Mouse (Mus musculus): ENCODE measurements around the gene Mrpl43.

Mrpl43 gene

GRCm38 (mm10) chr19:45012219-45012618, 6.0 kb upstream of the Mrpl43 start:
- in situ Hi-C loops (cut with MboI, MseI), result loop anchor here (5.0 to 10.0 kb wide), 2 partner anchors 1040 to 1227 kb away; partner anchors contain the start of gene Abcc2 (in 1 of the 2)

DNA sequence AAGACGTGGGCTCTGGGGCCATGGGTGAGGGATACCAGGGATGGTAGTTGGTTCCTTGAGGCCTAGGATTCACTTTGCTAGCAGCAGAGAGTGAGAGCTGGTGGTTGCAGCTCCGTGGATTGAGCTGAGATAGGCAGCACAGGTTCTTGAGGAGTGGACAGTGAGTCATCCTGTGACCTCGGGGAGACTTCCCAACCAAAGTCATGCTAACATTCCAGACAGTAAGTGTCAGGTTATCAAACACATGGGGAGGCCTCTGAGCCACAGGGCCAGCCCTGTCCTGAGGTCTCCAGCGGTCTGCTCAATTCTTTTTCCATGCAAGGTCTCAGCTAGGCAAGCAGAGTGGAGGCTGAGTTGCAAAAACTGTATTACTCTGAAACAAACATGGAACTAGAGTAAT, 4.4 kb upstream of the Mrpl43 start:
- in situ Hi-C loops (cut with MboI, MseI), result loop anchor here (5.0 to 10.0 kb wide), 2 partner anchors 1042 to 1226 kb away; partner anchors contain the start of gene Abcc2 (in 1 of the 2)

GRCm38 (mm10) chr19:45007425-45008191, 1.4 kb upstream of the Mrpl43 start:
- in situ Hi-C loops (cut with MboI, MseI), result loop anchor here (5.0 to 10.0 kb wide), 2 partner anchors 70 to 1503 kb away; partner anchors contain the start of gene Kazald1 (in 1 of the 2)

DNA sequence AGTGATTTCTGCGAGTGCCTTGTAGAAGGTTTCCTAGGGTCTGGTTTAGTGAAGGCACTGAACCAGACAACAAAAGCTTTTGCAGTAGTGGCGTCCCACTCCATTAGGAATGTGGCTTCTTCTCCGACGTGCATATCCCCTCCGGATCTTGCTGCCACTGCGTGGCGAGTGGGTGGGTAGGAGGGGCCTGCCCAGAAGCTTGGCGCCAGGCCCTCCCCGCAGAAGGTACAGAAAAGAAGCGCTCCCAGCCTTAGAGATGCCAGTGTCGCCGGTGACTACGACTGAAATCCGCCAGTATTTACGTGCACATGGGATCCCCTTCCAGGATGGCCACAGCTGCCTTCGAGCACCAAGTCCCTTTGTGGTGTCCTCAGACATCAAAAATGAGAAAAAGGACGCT, 779 bp upstream of the Mrpl43 start:
- in situ Hi-C loops (cut with MboI, MseI), result loop anchor here (5.0 to 10.0 kb wide), 2 partner anchors 70 to 1502 kb away; partner anchors contain the start of gene Kazald1 (in 1 of the 2)

DNA sequence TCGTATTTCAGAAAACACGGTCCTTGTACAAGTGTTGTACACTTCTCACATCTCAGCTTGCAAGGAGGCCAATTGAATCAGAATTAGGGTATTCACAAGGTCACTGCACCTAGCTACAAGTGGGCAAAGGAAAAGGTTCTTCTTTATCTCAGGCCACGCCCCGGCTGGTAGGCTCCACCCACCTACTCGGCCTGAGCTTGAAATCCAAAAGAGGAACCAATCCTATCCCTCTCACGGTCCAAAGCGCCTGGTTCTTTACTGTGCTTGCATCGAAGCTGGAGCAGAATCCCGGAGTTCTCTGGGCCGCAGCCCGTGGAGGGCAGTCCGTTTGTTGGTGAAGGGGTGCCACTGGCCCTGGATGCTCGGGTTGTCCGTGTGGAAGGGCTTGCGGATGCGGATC, 798 bp downstream of the Mrpl43 start, which contains the start of gene Twnk:
TSS of gene Twnk (plus strand) at position 220 of the 400 bp plus-strand sequence.
- in situ Hi-C loops (cut with MboI, MseI), result loop anchor here (5.0 to 10.0 kb wide), 2 partner anchors 72 to 1501 kb away; partner anchors contain the start of gene Kazald1 (in 1 of the 2)

GRCm38 (mm10) chr19:45003740-45004516, 2.3 kb downstream of the Mrpl43 start:
- in situ Hi-C loops (cut with MboI, MseI), result loop anchor here in 1 of 2 experiments (10.0 kb wide), 1 partner anchor 1499 kb away; no protein-coding TSS in a partner anchor

DNA sequence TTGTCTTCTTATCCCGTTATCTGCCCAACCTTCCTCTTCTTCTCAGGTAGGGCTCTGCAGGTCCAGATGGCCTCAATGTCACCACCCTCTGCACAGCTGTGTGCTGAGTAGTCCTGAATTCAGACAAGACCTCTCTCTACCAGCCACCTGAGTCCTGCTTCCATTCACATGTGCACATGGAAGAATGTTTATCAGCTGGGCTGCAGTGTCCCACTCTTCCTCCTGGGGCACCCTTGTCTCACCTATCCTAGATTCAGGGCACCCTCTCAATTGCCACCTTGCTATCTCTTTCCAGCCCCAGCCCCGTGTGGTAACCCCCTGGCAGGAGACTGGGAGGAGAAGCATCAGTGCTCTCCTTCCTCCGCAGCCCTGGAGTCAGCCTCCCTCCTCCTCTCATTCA, 3.9 kb downstream of the Mrpl43 start:
- in situ Hi-C loops (cut with MboI, MseI), result loop anchor here in 1 of 2 experiments (10.0 kb wide), 1 partner anchor 1498 kb away; no protein-coding TSS in a partner anchor

DNA sequence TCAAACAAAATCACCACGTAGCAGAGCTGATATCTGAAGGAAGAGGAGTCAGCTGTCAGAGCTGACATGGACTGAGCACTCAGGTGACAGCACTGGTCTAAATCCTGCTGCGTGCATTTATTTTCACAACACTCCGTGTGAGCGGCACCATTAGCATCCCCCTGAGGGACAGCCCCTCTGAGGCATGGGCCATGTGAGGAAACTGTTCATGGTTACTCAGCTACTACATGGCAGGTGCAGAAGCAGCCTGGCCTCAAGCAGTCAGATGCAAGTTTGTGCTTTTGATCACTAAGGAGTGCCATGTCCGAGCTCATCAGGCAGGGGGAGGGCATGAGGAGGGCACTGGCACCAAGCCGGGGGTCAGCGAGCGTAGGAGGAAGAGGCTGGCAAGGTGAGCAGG, 6.6 kb downstream of the Mrpl43 start:
- in situ Hi-C loops (cut with MboI, MseI), result loop anchor here in 1 of 2 experiments (10.0 kb wide), 2 partner anchors 65 to 1495 kb away; partner anchors contain the start of gene Slf2

DNA sequence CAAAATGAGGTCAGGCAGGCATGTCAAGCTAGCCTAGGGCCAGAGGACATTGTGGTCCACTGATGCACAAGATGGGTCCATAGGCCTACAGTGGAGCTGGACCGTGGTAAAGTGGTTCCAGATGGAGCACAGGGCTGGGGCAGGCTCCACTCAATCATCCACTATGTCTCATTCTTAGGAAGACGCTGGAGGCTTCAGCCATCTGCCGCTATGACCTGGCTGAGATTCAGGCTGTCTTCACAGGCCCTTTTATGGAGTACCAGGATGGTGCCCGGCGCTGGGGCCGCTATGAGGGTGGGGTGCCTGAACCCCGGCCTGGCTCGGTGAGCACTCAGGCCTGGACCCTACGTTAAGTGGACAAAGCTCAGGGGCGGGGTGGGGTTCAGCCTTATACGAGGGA, 8.5 kb downstream of the Mrpl43 start:
- in situ Hi-C loops (cut with MboI, MseI), result loop anchor here in 1 of 2 experiments (10.0 kb wide), 1 partner anchor 63 kb away; the partner anchor contains the start of gene Slf2

- in situ Hi-C loops (cut with MboI, MseI), result loop anchor here in 1 of 2 experiments (10.0 kb wide), 1 partner anchor 58 kb away; the partner anchor contains the start of gene Slf2
Observed at GRCm38 (mm10) chr19:44992712-44993111, 13.5 kb downstream of the Mrpl43 start.

GRCm38 (mm10) chr19:44992246-44992645, 14.0 kb downstream of the Mrpl43 start:
- in situ Hi-C loops (cut with MboI, MseI), result loop anchor here in 1 of 2 experiments (10.0 kb wide), 1 partner anchor 57 kb away; the partner anchor contains the start of gene Slf2

- in situ Hi-C loops (cut with MboI, MseI), result loop anchor here in 1 of 2 experiments (10.0 kb wide), 1 partner anchor 56 kb away; the partner anchor contains the start of gene Slf2
Observed at GRCm38 (mm10) chr19:44991031-44991430, 15.2 kb downstream of the Mrpl43 start.

DNA sequence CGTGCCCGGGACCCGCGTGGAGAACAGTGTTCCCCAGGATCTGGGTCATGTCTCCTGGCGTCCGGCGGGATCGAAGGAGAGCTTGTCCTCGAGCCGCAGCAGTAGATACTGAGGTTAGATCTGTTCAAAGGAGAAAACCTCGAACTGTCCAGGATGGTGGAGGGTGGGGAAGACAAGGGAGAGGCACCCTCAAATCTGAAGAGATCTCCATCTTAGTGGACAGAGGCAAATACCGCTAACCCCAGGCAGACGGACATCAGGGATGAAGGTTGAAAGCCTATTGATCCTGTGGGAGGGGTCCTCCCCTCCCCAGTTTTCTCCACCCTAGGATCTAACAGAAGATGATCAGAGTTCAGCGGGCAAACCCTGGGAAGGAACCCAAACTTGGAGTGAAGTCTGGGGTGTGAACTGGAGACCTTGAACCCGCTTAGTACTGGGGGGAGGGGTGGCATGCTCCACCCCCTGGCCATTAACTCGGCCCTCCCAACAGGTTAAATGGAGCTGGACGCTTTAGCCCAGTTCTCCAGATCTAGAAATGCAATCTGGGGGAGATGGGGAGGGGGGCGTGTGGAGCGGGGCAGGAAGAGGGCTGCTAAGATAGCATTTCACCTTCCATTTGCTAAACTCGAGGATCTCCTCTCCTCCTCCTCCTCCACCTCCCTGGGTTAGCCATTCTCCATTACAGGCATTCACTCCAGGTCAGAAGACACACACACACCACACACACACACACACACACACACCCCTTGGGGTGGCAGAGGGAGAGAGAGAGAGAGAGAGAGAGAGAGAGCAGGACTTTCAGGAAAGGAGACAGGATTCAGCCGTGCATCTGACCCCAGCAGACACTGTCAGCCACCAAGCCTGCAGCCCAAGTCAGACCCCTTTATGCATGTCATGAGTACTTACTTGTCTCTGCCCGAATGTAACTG, 16.4 kb downstream of the Mrpl43 start:
- in situ Hi-C loops (cut with MboI, MseI), result loop anchor here in 1 of 2 experiments (10.0 kb wide), 1 partner anchor 55 kb away; the partner anchor contains the start of gene Slf2

DNA sequence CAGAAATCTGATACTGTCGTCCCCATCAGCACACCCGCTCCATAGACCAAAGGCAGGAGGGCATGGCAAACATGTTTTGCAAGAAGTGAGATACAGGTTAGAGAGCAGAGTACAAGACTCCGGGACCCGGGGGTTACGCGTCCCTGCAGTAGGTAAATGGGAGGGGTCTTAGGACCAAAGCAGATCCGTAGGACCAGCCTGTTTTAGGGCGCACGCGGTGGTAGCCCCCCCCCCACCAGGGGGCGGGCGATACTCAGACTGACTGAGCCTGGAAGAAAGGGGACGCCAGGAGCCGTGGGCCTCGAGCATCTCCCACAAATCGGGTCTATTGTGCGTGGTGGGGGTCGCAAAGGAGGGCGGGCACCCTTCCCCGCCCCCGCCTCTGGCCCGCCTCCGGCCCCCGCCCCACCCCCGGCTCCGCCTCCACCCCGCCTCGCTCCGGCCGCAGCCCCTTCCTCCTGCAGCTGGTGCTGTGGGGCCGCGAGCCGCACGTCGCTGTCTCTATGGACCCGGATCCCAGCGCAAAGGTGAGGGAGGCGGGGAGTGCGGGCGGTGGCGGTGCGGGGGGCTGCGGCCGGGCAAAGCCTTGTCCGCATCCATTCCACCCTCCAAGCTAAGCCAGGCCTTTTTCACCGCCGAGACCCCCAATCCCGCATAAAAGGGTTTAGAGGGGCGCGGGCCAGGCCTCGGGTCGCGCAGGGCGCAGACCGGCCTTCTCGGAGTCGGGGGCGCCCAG, 17.2 kb downstream of the Mrpl43 start, which contains the start of gene Sema4g:
TSS of gene Sema4g (plus strand) at position 271 of the 736 bp plus-strand sequence.
- in situ Hi-C loops (cut with MboI, MseI), result no loop called here

GRCm38 (mm10) chr19:44988321-44988720, 17.9 kb downstream of the Mrpl43 start:
- in situ Hi-C loops (cut with MboI, MseI), result no loop called here

- in situ Hi-C loops (cut with MboI, MseI), result no loop called here
Observed at GRCm38 (mm10) chr19:44987851-44988250, 18.4 kb downstream of the Mrpl43 start.

DNA sequence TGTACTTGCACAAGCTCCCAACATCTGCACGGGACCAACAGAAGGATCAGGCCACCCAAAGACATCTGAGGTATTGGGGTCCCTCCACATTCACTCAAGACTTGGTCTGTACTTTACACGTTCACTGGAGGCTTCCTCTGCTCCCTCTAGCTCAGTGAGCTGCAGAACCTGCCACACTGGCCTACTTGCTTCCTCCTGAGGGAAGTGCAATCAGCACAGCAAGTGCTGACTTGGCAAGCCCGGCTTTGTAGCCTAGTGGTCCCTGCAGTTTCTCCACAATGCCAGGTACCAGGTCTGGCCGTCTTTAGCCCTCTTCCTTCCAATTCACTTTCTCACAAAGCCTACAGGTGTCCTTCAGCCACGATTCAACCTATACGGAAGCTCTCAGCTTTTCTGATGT, 19.2 kb downstream of the Mrpl43 start:
- in situ Hi-C loops (cut with MboI, MseI), result no loop called here

GRCm38 (mm10) chr19:44985159-44985988, 20.9 kb downstream of the Mrpl43 start:
- in situ Hi-C loops (cut with MboI, MseI), result no loop called here
